20 mouse cellular contexts compared by ENCODE assay signal in the genomic region with DNA sequence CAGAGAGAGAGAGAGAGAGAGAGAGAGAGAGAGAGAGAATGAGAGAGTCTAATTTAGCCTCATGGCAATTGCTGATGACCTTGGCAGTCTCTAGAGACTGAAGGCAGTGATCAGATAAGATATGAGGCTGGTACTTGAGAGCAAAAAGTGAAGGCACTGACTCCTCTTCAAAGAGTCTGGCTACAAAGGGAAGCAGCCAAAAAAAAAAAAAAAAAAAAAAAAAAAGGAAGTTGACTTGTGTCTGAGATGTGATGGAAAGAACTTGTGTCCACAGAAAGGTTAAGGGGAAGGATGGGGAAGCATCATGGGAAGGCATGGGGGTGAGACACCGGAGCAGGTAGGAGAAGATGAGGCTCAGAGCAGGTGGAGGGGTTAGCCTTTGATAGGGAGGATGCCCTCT.
"Had no signal": no experiment of that assay in that cellular context is flagged by ENCODE, and none has a peak within 500 bp of the region (broad histone marks: within the 10 kb centered on the region; RNA-seq: fewer than 3 reads in every experiment).

No protein-coding gene starts in this region.

- H3K27ac ChIP-seq: liver, embryonic 15.5 days; lung, embryonic 15.5 days; macrophage; midbrain, embryonic 13.5 days; neural tube, embryonic 12.5 days; stomach, embryonic 15.5 days; stomach, postnatal 0 days had no signal

- H3K27me3 ChIP-seq: liver, embryonic 15.5 days; lung, embryonic 15.5 days; megakaryocyte, embryonic 14.5 days; midbrain, embryonic 13.5 days; neural tube, embryonic 12.5 days; stomach, embryonic 15.5 days had no signal

- DNase-seq: liver, postnatal 0 days; lung, adult 2 months; lung, postnatal 14 days; lung, postnatal 36 days; retina, postnatal 1 day; right cerebral cortex, adult 18-20 months; right cerebral cortex, postnatal 4 days; thymus, adult 2 months; thymus, postnatal 25 days; thymus, postnatal 4 days had no signal

- H3K9ac ChIP-seq: liver, embryonic 15.5 days; liver, postnatal 0 days; lung, embryonic 15.5 days; midbrain, embryonic 13.5 days; neural tube, embryonic 12.5 days; stomach, embryonic 15.5 days had no signal

- H3K36me3 ChIP-seq: liver, embryonic 15.5 days; lung, embryonic 15.5 days; midbrain, embryonic 13.5 days; neural tube, embryonic 12.5 days; stomach, embryonic 15.5 days had no signal

- H3K4me2 ChIP-seq: liver, embryonic 15.5 days; lung, embryonic 15.5 days; midbrain, embryonic 11.5 days; midbrain, embryonic 13.5 days; neural tube, embryonic 12.5 days; stomach, embryonic 15.5 days had no signal

- H3K4me1 ChIP-seq: liver, embryonic 15.5 days; lung, embryonic 15.5 days; megakaryocyte, embryonic 14.5 days; midbrain, embryonic 13.5 days; neural tube, embryonic 12.5 days; stomach, embryonic 15.5 days had no signal

- H3K9me3 ChIP-seq: liver, embryonic 15.5 days; lung, embryonic 15.5 days; megakaryocyte, embryonic 14.5 days; midbrain, embryonic 13.5 days; neural tube, embryonic 12.5 days; stomach, embryonic 15.5 days had no signal

- H3K4me3 ChIP-seq: liver, embryonic 15.5 days; lung, embryonic 15.5 days; megakaryocyte, embryonic 14.5 days; midbrain, embryonic 13.5 days; myocyte; neural tube, embryonic 12.5 days; stomach, embryonic 15.5 days had no signal
